Mouse (Mus musculus) gonadal fat pad, adult 2 months (tissue): Measurements from ENCODE around the gene Ptprk. TPM values are rescaled to one million over a fixed set of nuclear protein-coding genes. Genes with fewer than 3 reads are reported as not detected.

ENCODE experiments used
- DNase-seq: peaks from one replicate; pipeline ENCODE4 v3.0.0-alpha.2; 2012; ENCODE audit warnings: low read depth
- polyA plus RNA-seq: library from polyadenylated mRNA; depleted of rRNA; stranded (reverse); fragments of >200 nt; gene quantifications from 2 replicates; pipeline ENCODE4 v1.2.3, GENCODE M21; 2012

The Ptprk gene
- polyA plus RNA-seq, 1 experiment: 11.4 TPM

DNA sequence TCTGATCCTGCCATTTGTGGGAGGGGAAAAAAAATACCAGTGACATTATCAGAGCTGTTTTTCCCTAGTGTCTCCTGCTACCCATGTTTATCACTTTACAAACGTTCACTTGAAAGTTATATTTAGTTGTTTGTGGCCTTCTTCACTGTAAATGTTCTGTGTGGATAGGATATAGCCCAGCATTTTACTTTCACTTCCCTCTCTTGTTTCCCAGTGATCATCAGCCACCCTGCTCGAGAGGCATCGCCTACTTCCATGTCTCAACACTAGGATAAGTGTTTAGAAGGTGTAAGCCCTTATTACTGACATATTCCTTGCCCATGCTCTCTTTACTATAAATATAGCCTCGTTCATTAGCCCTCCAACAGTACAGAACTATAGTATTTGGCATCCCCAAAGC is 466.0 kb downstream of the Ptprk start:
- DNase-seq: no peak

DNA sequence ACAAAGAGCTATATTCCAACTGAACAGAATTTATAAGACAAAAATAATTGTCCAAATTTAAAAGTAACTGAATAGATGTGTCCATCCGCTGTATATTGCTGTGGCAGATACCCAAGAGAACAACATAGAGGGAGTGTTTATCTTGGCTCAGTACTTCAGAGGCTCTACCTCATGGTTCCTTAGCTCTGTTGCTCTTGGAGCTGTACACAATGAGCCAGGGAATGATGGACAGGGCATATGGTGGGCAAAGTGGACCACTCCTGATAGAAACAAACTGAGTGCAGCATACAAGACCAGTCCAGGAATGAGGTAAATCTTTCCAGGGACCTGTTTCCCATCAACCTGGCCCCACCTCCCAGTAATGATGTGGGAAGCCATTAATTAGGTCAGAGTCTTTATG is 468.1 kb downstream of the Ptprk start:
- no peak for DNase-seq

DNA sequence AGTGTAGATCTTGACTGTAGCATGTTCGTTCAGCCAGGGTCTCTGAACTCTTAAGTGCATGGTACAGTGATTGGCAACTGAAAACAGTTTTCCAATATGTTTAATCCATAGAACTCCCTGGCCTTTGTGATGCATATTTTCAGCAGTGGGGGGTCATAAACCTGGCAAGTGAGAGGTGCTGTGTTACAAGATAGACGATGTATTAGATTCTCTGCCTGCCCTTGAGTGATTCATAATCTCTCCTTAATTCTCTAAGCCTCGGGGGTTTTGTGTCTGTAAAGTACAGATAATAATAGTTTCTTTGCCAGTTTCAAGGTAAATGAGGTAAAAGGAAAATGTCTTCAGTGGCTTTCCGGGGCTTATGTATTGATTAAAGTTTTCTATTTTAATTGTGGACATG is 475.9 kb downstream of the Ptprk start:
- no peak for DNase-seq

DNA sequence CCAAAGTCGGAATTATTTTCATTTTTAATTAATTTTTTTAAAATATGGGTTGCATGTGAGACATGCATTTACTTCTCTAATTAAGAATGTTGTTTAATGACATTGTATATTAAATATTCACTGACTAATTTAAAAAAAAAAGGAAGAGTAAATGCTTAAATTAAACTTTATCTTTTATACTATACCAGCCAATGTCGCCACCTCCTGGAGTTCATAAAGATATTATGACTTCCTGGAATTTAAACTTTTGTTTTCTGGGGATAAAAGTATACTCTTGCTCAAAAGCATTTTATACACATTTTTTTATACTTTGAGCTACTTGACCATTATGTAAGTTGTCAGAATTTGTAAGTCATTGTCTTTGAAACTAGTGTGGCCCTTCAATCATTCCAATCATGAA is 477.4 kb downstream of the Ptprk start:
- DNase-seq: no peak

DNA sequence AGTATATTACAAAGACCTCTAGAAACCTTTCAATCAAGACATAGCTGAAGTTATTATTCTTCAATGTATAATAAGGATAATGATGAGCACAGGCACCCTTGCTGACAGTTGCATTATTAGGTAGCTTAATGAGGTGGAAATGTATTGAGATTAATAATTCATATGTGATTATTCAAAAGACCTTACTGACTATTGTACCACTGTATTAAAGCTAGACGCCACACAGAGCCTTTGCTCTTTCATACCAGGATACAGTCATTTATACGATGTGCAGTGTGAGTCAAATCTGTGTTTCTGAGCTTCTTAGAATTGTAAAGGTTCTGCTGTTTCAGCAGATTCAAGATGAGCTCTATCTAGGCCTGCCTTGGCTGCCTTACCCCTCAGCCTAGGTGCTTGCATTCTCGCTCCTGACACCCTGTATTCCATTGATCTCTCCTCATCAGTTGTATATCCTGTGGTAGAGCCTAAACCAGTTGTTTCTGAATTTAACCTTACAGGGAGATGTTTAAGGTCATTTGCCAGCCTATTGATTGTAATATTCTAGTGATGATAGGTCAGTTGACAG is 489.6 kb downstream of the Ptprk start:
- DNase-seq: no peak

DNA sequence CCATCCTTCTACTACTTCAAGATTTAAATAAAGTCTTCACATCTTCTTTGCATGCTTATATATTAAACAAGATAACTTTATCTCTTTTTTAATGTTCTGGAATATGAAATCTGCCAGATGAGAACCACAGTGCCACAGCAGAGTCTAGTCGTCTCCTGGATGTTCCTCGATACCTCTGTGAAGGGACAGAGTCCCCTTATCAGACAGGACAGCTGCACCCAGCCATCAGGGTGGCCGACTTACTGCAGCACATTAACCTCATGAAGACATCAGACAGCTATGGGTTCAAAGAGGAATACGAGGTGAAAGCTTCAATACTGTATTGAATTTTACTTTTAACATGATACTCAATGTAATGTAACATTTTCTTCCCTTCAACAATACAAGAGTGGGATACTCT is 491.8 kb downstream of the Ptprk start:
- no peak for DNase-seq

DNA sequence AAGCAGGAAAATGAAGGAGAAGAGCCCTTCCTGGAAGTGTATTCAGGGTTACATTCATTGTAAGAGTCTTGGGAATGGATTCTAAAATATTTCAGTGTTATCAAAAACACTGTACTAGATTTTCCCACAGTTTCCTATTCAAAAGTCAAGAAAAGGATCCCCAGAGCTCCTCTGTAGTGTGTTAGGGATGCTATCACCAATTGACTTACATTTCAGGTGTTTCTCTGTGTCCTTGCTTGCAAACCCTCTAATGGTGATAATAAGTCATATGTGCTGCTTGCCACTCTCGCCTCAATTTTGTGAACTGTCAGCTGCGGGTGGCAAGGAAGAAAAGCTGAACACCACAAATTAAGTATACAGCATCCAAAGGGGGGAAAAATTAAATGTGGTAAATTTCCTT is 492.2 kb downstream of the Ptprk start:
- DNase-seq: no peak

DNA sequence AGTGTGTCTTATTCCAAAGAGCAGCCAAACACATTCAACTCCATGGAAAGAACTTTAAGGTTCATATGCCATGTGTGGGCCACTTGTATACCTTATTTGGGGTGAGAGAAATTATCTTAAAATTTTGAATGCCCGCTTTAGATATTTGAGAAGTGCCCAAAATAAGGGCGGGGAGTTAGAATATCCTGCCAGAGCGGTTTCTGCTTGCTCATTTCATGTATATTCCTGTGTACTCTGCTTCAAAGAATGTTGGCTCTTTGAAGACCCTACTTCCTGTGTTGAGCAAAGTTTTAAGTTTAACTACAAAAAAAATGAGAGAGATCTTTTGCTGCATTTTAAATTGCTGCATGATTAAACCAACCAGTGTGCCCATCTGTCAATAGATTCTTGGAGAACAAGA is 492.8 kb downstream of the Ptprk start:
- DNase-seq: no peak

DNA sequence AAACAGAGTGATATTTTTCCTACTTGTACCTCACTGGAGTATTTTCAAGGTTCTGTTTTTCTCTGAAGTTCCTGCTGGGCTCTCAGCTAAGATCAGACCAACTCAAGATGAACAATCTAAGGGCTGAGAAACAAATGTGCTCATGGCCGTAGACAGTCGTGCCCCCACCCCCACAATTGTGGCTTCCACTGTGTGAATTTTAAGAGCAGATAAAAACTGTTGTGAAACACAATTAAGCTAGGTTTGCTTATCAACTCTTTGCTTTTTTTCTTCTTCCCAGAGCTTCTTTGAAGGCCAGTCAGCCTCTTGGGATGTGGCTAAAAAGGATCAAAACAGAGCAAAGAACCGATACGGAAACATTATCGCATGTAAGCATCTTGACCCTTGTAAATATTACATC is 493.4 kb downstream of the Ptprk start:
- DNase-seq: no peak

DNA sequence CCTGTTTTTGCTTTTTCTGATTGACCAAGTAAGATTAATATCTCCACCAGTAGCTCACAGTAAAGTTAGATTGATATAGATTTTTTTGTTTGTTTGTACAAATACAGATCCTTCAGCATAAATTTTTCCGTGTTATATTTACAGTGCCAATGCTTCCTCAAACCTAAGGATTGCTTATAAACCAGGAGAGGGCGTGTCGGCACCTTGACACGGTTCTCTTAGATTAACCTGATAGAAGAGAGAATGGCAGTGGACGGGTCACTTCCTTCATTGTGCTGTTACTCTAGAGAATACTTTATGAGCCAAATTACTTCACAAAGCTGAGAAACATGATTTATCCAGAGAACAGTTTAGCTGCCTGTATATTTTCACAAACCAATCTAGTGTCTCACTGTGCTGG is 505.0 kb downstream of the Ptprk start:
- DNase-seq: no peak

DNA sequence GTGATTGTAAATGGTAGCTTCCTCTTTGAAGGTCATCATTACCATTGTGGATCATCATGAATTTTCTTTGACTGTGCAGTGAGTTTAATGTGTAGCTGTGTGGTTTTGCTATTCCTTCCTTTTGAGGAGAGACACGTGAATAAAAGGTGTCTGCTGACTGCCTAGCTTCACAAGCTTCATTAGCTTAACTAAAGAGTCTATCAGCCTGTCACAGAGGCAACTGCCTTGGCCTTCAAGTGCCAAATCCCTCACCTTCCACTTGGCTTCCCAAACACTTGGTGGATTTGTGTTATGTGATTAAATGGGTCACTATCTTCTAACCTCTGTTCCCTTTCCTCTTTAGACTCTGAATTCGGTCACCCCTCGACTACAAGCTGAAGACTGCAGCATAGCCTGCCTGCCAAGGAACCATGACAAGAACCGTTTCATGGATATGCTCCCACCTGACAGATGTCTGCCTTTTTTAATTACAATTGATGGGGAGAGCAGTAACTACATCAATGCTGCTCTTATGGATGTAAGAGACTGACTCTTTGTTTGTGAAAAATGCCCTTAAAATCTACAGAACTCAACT is 512.0 kb downstream of the Ptprk start:
- DNase-seq: no peak

DNA sequence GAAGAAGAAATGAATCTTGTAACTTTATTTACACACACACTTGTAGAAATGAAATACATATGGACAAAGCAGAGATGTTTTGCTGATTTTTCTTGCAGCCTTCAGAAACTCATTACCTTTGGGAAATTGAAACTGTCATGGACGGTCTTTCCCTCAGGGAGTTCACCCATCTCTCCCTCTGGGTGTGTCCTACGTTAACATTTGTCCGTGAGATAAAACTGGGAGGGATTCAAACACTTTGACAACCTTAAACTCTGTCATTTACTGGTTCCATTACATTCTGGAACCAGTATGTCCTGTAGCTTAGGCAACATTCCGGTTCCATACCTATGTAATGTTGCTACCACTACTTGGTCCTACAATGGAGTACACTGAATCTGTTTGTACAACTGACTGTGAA is 513.8 kb downstream of the Ptprk start:
- DNase-seq: no peak

DNA sequence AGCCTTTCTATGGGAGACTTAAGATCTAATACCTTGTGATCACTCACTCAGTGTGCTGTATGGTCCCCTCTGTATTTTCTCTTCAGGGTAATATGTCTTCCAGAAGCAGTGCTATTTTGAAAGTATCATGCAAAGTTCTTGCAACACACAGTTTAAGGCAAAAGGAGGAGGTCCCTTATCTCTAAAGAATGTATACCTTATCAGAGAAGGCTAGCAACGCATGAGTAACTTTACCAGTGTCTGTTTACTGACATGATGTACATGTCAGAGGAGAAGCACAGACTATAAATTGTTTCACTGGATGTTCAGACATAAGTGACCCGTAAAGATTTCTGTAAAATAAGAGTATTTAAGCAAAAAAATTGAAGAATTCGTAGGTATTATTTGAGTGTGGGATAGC is 516.2 kb downstream of the Ptprk start:
- DNase-seq: no peak

DNA sequence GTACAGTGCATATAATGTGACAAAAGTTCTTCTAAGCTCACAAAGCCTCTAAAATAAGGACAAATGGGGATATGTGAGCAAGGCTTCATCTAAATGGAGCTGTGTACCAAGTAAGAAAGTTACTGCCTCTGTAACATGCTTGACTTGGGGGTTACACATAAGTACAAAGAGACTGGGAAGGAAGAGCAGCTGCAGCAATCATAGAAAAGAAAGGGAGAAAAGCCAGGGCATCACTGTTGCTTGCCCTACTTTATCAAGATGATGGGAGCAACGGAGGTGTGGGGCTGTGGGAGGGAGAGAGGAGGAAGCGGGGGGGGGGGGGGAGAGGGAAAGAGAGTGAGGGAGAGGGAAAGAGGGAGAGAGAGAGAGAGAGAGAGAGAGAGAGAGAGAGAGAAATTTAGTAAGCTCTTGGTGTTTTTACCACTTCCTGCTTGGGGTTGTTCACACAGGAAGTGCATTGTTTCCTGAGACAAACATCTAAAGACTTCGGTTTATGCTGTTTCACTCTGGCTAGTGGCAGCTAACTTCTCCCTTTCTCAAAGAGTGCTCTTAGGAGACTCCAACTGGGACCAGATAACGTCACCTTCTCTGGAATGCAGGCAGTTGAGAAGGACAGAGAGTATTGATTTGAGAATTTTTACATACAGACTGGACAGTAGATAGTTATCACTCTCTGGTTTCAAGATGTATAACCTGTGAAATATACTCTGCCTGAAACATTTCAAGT is 519.1 kb downstream of the Ptprk start:
- no peak for DNase-seq

DNA sequence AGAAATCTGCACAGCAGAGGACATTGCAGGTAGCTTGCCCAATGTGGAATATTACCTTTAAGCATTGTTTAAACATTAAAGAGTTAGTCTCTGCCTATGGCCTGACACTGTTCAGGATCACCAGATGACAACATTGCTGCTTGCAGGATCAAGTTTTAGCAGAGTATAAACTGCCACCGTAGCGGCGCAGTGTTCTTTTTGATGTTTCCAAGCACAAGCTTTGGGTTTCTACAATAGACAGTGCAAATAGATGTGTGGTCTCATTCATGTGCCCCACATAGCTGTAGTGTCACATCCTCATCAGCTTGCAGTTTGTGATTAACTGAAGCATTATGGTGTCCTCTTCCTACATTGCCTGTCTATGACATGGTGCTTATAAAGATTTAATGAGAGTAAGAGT is 522.3 kb downstream of the Ptprk start:
- DNase-seq: no peak

DNA sequence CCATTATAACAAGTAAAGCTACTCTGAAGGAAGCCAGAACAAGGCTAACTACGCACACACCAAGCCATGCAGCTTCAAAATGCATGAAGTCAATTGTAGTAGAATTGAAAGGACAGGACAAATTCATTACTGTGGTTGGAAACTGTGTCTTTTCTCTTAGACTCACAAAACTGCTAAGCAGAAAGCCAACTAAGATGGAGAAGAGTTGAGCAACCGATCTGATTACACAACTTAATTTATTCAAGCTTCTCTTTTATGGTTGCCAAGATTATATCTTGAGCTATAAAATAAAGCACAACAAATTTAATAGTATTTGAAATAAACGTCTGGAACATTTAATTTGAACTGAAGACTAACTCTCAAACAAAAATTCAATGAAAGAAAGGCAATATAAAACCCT is 534.5 kb downstream of the Ptprk start:
- DNase-seq: peak; percentile 49

DNA sequence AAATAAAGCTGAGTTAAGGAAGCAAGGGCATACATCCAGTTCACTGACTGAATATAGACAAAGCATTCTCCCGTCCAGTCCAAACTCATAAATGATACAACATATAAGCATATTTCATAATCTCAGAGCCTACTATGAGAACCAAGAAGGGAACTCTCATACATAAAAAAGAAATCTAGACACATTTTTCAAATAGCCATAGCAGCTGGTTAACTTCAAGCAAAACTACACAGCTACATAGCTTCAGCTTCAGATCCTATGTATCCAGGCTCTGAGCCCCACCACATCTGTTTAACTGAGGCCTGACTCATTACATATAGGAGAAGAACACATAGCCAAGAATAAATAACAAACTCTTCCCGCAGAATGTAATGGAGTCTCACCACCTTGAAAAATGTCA is 539.8 kb downstream of the Ptprk start:
- no peak for DNase-seq

DNA sequence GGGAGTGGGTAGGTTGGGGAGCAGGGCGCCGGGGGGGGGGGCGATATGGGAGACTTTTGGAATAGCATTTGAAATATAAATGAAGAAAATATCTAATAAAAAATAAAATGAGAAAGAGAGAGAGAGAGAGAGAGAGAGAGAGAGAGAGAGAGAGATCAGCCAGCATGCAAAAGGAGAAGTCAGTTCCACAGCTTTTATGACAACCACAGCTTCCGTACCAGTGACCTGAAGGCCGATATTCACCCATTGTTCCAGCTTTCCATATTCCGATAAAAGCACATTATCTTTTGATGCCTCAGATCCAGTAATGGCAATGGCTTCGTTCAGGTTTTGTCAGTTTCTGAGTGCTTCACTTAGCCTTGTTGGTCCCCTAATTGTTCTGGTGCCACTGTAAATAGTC is 542.6 kb downstream of the Ptprk start:
- no peak for DNase-seq

DNA sequence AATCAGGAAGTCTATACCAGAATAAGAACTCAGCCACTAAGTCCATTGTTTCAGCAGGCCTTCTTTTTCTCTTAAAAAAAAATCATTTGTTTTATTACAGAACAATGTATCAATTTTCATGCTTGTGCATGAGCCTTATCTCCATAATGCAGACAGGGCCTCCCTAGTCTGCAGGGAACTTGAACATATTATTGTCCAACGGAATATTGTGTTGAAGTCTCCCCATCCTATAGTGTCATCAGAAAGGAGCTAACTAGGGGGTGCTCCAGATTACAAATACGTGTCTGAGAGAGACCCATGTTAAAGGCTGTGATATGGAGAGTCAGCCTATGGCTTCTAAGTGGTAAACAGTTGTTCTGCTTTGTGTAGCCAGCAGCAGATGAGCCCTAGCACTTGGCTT is 543.4 kb downstream of the Ptprk start:
- no peak for DNase-seq

DNA sequence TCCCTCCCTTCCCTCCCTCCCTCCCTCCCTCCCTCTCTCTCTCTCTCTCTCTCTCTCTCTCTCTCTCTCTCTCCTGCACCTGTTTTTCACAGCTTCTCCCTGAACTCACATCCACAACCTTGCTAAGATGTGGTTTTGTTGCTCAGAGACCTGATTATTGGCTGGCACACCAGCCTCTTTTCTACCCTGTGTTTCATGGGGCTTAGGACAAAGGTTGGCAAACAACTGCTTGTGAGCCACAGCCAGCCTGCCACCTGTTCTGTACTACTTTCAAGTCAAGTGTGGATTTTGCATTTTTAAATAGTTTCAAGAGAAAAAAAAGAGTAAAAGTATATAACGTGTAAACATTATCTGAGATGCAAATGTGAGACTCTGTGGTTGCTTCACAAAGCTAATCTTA is 544.8 kb downstream of the Ptprk start:
- DNase-seq: no peak

DNA sequence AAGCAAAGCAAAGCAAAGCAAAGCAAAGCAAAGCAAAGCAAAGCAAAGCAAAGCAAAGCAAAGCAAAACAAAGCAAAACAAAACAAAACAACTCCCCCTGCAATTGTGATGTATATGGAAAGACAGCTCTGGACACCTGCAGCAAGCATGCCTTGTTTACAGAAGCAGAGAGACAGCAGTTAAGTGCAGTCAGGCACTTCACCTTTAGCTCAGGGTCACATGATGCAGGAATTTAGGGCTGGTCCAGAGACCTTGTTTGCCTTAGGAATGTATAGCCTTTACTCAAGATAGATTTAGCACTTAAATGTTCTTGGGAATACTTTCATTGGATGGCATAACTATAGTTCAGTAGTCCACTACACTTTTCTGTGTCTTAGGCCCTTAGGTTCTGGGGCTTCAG is 561.5 kb downstream of the Ptprk start:
- no peak for DNase-seq

DNA sequence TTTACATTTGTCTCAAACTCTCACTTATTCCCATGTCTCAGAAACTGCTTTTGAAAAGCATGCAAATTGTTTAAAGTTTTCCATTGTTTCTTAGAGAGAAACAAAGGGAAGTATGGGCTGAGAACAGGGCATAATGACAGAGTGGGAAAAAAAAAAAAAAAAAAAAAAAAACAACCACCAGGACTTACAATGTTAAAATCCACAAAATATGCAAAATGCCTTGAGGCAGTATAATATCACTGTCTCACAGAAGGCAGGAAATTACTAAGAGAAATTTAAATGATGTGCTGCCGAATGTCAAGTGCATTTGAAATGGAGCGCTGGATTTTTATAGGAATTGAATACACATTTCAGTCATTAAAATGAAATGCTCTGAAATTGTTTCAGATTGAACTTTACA is 567.3 kb downstream of the Ptprk start:
- DNase-seq: no peak
